Mouse (Mus musculus): ENCODE data around the gene Slc25a13. TPM values are rescaled to one million over a fixed set of nuclear protein-coding genes. Genes with fewer than 3 reads are reported as not detected.

Slc25a13 gene
- total RNA-seq, 2 experiments from 2014 or later, result 2.7 to 5.4 TPM

DNA sequence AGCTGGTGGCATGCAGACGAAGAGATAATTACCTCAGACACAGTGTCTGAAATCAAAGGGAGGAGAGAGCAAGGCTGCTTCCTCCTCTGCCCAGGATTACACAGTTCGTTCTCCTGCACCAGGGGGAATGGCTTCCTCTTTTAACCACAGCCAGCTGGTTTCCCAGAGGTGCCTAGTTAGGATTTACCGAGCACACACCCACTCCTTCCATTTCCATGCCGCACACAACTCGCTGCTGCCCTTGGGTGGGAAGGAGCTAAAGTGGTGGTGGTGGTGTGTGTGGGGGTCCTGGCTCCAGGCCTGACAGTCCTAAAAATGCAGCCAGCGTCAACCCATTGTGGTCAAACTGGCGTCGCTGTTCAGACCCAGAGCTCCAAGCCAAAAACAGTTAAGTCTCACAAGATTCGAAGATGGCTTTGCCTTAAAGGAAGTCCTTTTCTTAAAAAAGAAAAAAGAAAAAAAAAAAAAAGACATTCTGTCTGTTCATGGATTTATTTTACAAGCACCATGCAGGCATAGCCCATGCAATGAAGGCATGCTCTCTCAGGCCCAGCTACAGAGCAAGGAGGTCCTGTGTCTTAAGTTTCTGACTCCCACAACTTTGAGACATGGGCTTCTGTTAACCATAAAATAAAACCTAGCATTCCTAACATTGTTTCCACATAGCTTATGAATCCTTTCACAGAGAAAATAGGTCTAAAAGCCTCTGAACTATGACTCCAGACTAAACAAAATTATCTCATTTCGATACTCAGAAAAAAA, 104.0 kb downstream of the Slc25a13 start:
- no peak for DNase-seq

DNA sequence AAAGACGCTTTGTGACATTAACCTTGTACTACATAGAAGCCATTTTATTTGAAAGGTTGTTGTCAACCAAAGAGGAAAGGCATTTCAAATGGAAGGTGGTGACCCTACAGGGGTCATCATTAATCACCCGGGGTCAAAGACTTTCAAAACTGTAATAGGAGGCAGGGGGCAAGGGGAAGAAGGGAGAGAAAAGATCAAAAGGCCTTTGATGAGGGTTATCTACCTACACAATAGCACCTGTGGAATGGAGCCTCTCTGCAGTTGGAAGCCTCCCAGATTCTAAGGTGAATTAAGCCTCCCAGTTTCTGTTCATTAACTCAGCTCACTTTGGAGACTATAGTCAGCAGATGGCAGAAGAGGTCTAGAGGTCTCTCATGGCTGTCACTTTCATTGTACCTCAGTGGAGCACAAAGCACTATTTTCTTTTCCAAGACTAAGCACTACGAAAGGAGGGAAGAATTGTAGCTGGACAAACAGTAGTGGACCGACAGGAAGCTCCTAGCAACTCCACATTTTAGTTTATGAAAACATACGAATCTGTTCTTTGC, 109.5 kb downstream of the Slc25a13 start:
- no peak for DNase-seq

DNA sequence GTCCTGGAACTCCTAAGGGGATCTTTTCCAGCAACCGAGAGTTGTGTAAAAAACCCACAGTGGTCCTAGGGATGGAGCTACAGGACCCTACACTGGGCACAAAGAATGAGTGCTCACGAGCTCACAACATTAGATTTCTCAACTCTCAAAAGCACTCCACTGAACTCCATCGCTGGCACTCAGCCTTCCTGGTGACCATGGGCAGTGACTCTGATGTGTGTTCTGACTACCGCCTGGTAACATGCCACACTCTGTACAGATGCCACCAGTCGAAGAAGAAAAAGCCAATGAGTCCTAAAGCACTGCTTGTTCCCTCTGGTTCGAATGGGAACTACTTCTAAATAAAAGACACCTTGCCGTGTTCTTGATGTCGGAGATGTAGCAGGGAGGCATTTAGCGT, 111.4 kb downstream of the Slc25a13 start:
- no peak for DNase-seq

DNA sequence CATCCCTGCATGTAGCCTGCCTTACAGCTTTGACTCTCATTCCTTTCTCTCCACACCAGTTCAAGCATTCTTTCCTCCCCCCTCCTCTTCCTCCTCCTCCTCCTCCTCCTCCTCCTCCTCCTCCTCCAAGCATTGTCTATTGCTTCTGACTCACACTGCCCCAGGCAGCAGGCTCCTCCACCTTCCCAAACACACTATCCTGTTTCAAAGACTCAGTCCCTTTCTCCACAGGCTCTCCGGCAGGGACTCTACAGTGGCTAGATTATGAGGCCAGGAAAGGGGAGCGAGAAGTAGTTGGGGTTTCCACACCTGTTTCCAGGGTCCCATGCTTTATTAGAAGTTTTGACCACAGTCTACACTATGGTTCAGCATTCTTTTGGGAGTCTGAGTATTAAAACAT, 113.5 kb downstream of the Slc25a13 start:
- no peak for DNase-seq

DNA sequence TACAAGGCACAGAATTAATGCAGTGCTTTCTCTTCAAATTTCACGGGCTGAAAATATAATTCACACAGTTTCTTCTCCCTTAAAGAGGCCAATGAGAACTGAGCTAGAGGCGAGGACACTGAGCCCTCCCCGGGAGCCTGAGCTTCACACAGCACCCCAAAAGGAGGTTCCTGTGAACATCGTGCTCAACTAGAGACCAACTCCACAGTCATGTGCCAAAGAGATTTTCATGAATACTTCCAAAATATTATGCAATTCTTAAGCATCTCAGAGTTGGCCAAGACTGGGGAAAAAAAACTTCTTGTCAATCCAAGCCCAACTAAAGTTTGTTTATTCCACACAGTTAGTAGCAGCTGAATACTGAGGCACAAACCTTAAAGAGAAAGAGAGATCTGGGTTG, 115.4 kb downstream of the Slc25a13 start:
- no peak for DNase-seq

DNA sequence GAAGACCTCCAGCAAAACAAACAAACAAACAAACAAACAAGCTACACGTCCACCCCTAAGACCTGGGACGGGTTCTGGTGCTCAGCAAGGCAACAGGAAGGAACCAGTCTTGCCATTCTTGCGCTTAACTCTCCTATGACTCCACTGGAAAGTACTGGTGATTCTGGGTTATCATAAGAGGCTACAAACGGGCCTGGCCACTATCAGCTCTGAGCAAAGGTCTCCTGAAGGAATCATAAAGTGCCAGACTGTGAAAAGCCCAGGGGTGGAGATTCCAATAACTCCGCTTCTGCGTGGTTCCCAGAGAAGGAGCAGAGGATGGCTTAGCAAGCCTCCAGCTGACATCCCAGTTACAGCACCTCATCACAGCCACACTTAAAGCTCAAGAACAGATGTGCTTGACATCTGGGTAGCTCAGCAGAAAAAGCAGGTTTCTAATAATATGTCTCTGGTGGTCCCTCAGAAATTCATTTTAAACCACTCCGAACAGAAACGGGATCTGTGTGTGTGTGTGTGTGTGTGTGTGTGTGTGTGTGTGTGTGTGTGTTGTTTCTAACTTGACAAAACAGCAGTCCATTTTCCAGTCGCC, 116.0 kb downstream of the Slc25a13 start:
- no peak for DNase-seq

DNA sequence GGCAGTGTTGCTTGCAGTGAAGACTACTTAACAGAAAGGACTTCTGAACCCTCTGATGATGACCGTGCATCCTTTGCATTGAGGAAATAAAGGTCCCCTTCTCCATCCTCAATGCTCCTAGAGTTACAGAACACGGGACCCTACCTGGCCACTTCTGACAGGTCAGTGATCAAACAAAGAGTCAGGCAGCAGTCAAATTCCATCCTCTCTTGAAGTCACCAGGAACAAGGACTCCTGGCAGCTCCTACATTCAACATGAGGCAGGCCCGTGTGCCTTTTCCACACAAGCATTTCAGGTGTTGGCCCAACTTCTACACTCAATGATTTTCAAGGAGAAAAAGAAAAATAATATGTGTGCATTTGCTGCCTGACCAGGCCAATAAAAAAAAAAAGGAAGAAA, 123.0 kb downstream of the Slc25a13 start:
- no peak for DNase-seq

DNA sequence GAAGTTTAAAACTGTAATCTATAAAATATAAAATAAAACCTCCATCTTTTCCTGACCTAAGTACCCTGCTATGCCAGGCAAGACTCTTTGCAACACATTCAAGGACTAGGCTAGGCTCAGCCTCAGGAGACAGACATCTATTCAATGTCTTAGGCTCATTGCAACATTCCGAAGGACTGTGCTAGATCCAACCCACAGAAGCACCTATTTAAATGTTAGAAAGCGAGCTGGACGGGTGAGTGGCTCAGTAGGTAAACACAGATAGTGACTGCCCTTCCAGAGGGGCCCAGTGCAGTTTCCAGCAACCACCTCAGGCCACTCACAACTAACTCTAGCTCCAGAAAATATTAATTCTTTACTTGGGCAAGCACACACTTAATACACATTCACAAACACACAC, 123.5 kb downstream of the Slc25a13 start:
- no peak for DNase-seq

DNA sequence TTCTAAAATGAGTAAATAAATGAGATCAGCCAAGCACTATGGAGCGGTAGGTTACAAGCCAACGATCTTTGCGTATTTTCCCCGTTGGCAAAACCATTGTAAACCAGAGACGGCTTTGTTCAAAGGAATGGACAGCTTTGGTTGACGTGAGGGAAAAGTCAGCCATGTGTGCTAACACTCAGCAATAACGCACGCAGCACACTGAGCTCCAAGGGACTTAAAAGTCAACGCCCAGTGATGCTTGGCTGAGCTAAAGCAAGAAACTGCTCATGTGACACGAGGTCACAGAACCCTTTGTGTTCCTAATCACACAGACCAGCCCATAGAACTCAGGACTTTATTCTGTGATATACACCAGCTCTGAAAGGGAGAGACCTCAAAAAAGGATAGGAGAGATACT, 124.5 kb downstream of the Slc25a13 start:
- no peak for DNase-seq

DNA sequence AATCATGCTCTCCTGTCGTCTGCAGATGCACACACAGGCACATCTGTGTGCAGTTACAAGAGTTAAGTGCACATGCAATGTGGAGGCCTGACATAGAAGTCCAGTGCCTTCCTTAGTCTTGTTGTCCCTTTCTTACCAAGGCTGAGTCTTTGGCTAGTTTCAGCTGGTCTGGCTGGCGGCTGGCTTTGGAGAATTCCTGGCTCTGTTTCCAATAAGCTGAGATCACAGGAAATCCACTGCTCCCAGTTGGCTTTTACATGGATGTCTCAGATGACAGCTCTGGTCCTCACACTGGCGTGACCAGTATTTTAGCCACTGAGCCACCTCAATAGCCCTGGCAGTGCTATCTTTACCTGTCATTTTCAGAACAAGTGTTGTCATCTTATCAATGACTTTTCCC, 126.0 kb downstream of the Slc25a13 start:
- no peak for DNase-seq

DNA sequence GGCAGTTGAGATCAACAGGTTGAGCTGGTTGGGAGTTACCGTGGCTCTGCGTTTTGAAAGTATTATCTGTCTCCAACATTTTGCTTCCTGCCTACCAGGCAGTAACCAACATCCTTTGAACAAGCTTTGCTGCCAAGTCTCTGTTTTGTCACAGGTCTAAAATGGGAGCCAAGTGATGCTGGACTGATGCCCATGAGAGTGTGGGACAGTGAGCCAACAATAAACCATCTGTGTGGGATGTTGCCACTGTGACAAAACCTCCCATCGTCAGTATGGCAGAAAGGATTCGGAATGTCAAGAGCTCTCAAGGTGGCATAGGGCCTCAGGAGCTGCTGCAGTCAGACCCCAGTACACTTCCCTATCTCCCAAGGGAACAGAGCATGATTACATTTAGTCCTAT, 128.8 kb downstream of the Slc25a13 start:
- DNase-seq, result peak; percentile 50 to 55

DNA sequence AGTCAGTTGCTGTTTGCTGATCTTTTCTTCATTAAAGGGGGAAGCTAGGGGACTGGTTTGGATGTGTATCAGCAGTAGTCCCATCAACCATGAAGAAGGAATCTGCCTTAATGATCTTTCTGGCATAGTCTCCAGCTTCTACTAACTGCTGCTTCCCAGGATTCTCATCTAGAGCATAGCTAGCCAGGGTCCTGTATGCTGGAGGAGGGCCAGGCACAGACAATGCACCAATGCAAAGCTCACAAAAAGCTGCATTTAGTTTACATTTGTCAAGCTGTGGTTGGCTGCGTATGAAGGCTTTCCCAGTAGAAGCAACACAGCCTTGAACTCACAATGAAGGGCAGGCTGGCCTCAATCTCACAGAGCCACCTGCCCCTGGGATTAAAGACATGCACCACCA, 136.5 kb downstream of the Slc25a13 start:
- DNase-seq, result no peak

DNA sequence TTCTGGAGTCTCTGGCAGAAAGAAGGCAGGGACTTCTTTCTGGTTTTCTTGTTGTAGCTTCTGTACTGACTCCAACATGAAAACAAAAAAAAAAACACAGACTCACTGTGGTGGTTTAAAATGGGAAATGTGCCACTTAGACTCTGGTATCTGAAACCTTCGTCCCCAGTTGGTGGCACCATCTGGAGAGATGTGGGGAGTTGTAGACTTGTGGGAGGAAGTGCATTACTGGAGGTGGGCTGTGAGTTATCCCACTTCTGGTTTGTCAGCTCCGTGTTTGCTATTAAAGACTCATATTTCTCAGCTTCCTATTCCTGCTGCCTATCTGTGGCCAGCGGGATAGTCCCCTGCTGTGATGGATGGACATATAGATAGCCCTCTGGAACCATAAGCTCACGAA, 139.7 kb downstream of the Slc25a13 start:
- no peak for DNase-seq

DNA sequence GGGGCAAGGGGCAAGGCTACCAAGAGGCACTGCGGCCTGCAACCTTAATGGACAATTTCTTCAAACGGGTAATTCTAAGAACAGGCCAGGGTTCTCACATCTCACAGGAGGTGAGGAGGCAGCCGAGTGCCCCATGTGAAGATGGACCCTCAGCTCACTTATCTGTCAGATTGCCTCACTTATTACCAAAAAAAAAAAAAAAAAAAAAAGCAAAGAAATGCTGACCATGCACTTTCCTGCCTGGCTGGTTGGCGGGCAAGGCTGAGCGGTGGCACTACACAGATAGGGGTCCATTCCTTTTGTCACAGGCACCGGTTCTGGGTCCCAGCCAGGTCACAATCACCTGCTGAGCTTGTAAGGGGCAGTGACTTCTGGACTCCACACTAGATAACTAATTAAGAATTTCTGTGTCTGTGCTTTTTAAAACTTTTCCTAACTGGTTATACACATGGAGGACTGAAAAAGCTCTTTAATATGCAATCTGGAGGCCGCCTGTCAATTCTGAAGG, 141.0 kb downstream of the Slc25a13 start:
- no peak for DNase-seq

DNA sequence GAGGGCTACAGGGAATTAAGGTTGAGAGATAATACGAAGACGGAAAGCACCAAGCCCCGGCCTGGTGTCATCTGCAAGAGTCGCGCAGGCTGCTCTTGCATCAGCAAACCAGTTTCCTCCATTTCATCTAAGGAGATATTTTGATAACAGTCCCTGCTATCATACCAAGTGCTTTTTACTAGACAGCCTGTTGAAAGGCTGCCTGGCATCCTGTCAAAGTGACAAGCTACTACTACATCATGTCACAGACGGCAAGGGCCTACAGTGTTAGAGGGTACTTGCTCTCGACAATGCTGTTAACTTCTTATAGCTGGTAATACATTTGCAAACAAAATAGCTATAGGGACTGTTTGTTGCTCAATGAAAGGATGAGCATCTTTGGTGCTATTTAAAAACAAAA, 145.9 kb downstream of the Slc25a13 start:
- DNase-seq, result no peak

DNA sequence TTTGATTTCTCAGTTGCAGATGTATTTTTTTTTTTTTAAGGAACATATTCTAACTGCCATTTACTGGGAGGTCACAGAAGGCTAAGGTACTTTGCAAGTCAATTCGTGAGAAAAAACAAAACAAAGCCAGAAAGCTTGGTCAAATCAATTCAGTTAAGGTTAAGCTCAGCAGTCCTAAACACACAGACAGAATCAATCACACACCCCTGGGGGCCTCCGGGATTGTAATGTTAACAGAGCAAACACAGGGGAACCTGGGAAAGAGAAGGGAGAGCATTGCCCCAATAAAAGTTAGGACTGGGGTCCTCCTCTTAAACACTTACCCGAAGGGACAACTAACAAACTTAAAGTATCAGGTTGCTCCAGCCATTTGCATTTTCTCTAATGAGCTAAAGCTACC, 147.0 kb downstream of the Slc25a13 start:
- DNase-seq, result no peak

DNA sequence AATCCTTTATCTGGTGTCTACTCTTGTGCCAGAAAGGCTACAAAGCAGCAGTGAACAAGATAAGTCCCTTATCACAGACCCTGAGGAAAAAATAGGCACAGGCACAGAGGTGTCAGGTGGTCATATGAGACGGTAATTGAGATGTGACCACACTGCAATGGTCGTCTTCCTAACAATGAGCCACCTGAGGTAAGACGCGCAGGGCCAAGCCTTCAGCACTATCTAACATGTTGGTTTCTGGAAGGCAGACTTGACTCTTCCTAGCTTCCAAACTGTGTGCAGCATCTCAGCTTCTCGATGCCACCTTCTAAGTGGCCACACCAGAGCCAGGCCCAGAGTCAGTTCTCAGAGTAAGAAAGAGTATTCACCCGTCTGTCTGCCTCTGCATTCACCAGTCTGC, 149.8 kb downstream of the Slc25a13 start:
- DNase-seq, result no peak

DNA sequence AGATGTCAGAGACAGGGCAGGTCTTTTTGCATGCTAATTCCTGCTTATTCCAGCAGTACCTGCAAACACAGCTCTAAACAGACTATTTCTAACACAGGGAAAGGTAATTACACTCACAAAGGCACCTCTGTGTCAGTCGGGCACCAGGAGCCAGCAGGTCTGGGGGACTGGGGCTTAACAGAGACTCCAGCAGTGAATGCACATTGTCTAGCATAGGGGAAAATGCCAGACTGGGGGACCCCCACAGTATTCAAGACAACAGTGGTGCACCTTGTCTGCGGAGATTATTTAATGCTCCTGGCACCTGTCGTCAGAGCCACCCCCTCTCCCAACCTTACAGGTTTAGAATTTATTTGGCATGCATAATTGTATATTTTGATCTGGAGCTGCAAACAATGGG, 158.4 kb downstream of the Slc25a13 start:
- DNase-seq, result no peak

DNA sequence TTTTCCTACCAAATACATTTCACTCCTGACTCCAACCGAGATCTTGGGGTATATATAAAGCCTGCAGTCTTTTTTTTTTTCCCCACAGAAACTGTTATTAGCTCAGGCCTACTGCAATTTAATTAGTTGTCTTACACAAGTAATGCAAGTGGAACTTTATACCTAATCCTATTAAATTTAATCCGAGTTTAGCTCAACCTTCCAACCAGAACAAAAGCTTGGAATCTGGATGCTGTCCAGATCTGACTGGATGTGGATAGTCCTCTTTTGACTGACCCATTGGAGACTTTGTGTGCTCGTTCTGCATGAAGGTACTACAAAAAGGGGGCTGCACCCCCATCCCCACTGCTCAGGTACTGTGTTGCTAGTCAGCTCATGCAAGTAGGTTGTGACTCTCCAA, 163.0 kb downstream of the Slc25a13 start:
- DNase-seq, result no peak

DNA sequence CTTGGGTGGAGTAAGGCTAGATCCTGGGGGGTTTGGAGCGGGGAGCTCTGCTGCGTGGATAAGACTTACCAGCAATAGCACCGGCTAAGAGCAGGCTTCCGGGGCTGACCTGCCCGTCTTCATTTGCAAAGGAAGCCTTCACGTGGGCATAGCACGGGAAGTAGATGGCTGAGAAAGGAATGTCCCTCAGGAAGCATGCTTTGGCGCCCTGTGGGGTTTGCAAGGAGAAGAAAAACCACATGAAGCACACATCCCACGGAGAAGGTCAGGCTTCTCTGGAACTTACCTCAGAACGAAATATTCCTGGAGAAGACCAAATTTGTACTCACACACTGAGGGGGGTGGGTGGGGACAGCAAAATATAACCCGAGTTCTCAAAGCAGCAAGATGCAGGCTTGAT, 164.3 kb downstream of the Slc25a13 start:
- no peak for DNase-seq

DNA sequence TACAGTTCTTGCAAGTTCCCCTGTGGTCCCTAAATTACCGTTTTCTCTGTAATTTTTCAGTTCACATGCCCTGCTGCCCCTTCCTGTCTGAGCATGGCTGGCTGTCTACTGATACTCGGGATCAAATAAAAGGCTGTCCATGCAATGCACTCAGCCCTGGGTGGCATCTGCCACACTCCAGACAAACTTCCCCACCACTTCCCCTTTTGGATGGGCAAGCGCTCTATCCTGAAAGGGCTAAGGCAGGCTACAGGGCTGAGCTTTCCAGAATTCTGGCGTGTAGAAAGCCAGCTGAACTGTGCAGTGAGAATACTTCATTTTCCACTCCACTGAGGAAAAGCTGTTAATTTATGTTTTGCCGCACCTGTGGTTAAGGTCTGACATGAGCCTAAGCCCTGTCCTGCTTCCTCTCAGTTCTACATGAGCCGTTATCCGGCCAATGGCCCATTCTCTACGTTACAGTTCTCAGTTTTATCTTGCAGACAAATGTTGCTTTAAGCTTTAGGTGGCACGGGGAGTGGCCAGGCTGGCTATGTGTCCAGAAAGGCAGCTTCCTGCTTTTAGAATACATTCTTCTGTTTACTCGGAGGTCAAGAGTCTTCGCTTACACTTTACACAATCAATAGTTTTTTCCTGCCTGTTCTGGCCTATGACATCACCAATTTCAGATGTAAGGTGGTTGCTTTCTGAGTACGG, 170.1 kb downstream of the Slc25a13 start:
- no peak for DNase-seq

DNA sequence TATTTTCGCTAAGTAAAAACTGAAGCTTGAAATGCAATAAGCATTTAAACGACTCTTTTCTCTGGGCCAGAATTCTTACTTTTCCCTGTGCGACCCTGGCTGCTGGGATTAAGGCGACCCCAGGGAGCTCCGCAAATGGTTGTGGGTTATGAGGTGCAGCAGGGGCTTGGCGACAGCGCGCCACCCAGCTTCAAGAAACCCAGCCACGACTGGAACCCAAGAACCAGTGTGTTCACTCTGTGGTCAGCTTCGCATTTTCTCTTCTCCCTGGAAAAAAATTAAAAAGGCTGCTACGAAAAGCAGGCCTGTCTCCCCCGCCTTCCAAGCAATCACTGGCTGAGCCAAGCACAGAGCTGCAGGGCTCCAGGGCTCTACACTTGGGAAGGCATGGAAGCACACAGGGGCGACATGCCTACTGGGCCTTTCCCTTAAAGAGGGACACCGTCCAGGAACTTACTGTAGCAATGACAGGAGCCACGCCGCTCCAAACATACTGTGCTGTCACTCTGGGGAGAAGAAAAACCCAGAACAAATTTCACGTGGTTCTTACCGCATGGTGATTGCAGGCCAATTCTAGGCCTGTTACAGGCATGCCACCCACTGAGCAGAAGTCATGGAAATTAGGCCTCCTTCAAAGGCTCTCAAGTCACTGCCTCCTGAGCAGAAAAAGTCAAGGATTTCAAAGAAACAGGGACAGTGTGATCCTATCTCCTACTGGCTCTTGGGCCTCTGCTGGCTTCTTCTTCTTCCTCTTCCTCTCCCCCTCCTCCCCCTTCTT, 178.0 kb downstream of the Slc25a13 start:
- no peak for DNase-seq

DNA sequence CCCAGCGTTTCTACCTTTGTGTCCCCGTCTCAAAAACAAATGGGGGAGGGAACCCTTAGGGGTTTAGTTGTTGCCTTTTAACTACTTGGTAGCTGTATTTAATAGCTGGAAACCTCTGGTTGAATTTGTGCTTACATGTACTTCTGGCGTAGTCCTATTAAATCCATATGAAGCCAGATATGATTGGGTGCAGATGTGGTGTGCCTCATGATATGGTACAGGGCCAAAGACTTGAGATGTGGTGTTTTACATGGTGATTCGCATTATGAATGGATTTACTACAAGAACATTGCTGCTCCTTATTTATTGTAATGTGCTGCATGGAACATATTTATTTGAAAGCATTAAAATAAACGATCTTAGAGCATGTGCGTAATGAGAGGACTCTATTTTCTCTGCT, 189.3 kb downstream of the Slc25a13 start:
- no peak for DNase-seq
